Mouse (Mus musculus): ENCODE measurements around the gene Necab3. TPM values are rescaled to one million over a fixed set of nuclear protein-coding genes. Genes with fewer than 3 reads are reported as not detected.

Gene Necab3
- 0.95 TPM for total RNA-seq (2023)

GRCm38 (mm10) chr2:154558264-154559039, at the start of gene Necab3:
Gene Necab3 (minus strand): TSS chr2:154558890.

GRCm38 (mm10) chr2:154603638-154604153, 45.0 kb upstream of the Necab3 start, which contains the start of gene Pxmp4:
Gene Pxmp4 (minus strand): TSS chr2:154603708.

GRCm38 (mm10) chr2:154569836-154570286, 11.2 kb upstream of the Necab3 start, which contains the start of gene E2f1:
Gene E2f1 (minus strand): TSS chr2:154569892.

GRCm38 (mm10) chr2:154551476-154551875, 7.2 kb downstream of the Necab3 start, which contains the start of gene Actl10:
Gene Actl10 (plus strand): TSS chr2:154551776.

GRCm38 (mm10) chr2:154546711-154547110, 12.0 kb downstream of the Necab3 start, which contains the start of gene 1700003F12Rik:
Gene 1700003F12Rik (plus strand): TSS chr2:154547085.

Other genes starting within 250 kb of the Necab3 start
- gene Cdk5rap1, start 185.9 kb downstream of the Necab3 start, total RNA-seq (2023): 15.8 TPM
- gene Snta1, start 150.8 kb downstream of the Necab3 start, total RNA-seq (2023): 0.68 TPM
- 36.3 TPM for gene Cbfa2t2, start 122.4 kb downstream of the Necab3 start, total RNA-seq (2023)
- 0.89 TPM for gene 1700003F12Rik, start 11.8 kb downstream of the Necab3 start, total RNA-seq (2023)
- 1.2 TPM for gene Actl10, start 7.1 kb downstream of the Necab3 start, total RNA-seq (2023)
- gene E2f1, start 11.0 kb upstream of the Necab3 start, total RNA-seq (2023): 1.5 TPM
- 9.5 TPM for gene Pxmp4, start 44.8 kb upstream of the Necab3 start, total RNA-seq (2023)
- gene Zfp341, start 54.4 kb upstream of the Necab3 start, total RNA-seq (2023): 6.6 TPM
- not detected for gene 4930519P11Rik, start 54.5 kb upstream of the Necab3 start, total RNA-seq (2023)
- gene Chmp4b, start 92.8 kb upstream of the Necab3 start, total RNA-seq (2023): 169 TPM
- gene Gm14214, start 211.1 kb upstream of the Necab3 start, total RNA-seq (2023): not detected
- 245 TPM for gene Raly, start 232.2 kb upstream of the Necab3 start, total RNA-seq (2023)
- gene a, start 232.5 kb upstream of the Necab3 start, total RNA-seq (2023): not detected

Measured in CD4-positive naive resting alpha-beta T cell, adult 57 days (primary cell).